Mouse (Mus musculus): Measurements from ENCODE around the gene Jup.

DNA sequence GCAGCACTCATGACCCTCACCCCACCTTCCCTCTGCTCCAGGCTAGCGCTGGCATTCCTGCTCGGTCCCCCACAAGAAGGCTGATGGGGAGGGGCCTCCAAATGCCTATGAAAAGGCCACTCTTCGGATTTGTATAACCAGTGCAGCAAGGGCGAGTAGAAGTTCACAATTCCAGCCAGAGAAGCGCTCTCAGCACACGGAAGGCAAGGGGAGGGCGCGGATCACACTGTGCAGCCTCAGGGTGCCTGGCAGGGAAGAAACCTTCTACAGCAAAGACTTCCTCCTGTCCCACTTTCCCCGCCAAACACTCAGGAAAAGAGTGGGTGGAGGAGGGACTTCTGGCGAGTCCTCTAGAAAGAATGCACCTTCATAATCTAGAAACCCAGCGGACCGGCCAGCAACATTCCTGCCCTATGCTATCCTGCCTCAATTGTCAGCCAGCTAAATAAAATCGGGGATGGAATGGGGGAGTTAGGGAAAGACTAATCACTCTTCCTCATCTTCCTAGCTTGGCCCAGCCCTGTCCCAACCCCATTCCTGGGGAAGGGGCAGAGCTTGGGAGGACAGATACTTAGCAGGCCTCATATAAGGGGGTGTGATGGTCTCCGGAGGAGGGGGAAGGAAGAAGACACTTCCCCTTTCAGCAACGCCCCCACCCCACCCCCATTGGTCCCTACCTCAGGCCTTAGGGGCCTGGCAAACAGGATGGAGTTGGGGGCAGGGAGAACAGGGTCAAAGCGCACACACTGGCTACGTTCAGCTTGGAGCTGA is 1.5 kb downstream of the Jup start:
- TF ChIP-seq CTCF (IDR thresholded peaks at IDR 0.05): peak; percentile 37
- TF ChIP-seq EP300 (IDR thresholded peaks at IDR 0.05): peak; percentile 56; the same call in 1 of the 2 replicates
